Mouse (Mus musculus) hematopoietic stem cell, adult 5-6 weeks (primary cell): ENCODE results near the gene Izumo2. TPM values are rescaled to one million over a fixed set of nuclear protein-coding genes. Genes with fewer than 3 reads are reported as not detected.

Source experiments
- ATAC-seq, 2 experiments: fragments of 125-278 bp in 1 of 2; replicated peaks in 1 of 2; 2 replicates each; pipeline ENCODE4 v1.8.0; 2016 to 2017; ENCODE audit warnings: inconsistent platforms in 2 of 2, mild to moderate bottlenecking in 2 of 2, moderate number of reproducible peaks in 2 of 2, low read depth in 1 of 2, moderate TSS enrichment in 1 of 2; ENCODE audit not compliant: low FRiP score in 2 of 2, poor library complexity in 2 of 2, severe bottlenecking in 2 of 2, insufficient read depth in 1 of 2, low TSS enrichment in 1 of 2
- total RNA-seq: library from RNA; stranded (forward); fragments of 172-1452, 232-1000 nt; gene quantifications from 2 replicates; pipeline ENCODE4 v1.2.3, GENCODE M21; 2017

Gene Izumo2
- total RNA-seq, result not detected in 2 replicates

DNA sequence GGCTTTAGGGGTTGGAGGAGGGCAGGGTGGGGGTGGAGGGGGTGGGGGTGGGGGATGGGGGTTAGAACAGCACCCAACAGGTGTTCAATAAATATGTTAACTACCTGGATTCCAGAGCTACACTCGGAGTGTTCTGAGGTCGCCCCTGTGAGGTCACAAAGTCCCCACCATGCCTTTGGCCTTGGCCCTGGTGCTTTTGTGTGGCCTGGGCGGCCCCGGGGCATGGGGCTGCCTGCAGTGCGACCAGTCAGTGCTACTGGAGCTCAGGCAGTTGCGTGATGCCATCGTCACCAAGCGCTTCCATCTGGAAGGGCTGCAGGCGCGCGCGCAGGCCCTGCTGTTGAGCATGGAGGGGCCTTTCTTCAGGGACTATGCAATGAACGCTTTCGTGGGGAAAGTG, at the start of gene Izumo2:
Izumo2 (plus strand) TSS at position 169 of the 400 bp plus-strand sequence.
- no peak for ATAC-seq

DNA sequence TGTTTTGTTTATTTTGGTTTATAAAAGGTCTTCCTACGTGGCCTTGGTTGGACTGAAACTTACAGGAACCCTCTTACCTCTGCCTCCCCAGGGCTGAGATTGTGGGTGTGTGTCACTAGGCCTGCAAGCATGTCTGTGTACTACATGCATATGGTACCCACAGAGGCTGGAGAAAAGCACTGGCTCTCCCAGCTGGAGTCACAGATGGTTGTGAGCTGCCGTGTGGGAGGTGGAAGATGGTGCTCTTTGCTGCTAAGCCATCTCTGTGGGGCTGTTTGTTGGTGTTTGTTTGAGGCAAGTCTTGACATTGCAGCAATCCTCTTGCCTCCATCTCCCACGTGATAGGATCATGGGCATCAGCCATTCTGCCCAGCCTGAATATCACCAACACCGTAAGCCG, 47.3 kb upstream of the Izumo2 start:
- ATAC-seq, result no peak

DNA sequence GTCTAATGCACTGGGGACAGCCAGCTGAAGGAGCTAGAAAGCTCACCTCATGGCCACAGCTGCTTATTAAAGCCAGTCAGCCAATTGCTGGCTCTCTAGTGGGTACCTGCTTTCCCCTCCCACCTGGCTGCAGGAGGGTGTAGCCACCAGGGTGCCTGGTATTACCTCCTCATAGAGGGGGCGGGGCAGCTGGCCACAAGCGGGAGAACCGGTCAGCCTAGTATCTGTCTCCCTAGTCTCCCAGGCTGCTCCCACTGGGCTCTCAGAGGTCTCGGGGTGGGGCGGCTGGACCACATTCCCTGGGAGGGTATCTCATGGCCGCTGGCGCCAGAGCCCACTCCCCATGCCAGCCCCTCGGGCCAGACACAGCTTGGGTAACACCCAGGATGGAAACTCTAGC, 46.4 kb upstream of the Izumo2 start:
- ATAC-seq, result no peak

DNA sequence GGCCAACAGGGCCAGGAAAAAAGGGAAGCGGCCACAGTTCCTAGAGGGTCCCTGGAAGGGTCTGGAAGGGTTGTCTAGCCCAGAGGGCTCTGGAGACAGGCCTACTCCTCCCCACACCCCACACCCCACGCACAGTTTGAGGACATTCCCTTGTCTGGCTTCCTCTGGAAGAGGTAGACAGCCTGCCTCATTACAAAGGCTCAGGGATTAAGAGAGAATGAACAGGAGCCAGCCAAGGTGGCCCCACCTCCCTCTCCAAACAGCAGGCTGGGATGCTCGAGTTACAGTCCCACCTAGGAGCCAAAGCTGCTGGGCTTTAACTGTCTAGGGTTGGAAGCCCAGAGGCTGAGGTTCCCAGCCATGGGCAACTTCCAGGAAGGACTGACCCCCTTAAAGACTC, 46.0 kb upstream of the Izumo2 start:
- no peak for ATAC-seq

DNA sequence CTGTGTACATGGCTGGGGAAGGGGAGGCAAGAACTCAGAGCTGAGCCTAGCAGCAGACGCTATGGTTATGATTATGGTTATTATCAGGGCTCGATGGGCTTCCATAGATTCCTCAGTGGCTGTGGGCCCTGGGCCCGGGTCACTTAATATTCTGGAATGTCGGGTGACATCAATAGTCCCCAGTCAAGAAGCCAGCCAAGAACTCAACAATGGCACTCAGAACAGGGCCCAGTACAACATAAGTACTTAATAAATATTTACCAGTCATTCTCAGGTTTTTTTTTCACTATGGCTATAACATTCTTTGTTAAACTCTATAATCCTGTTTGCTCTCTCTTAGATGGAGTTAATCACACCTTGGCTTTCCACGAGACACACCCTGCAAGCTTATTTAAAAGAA, 45.0 kb upstream of the Izumo2 start:
- no peak for ATAC-seq

DNA sequence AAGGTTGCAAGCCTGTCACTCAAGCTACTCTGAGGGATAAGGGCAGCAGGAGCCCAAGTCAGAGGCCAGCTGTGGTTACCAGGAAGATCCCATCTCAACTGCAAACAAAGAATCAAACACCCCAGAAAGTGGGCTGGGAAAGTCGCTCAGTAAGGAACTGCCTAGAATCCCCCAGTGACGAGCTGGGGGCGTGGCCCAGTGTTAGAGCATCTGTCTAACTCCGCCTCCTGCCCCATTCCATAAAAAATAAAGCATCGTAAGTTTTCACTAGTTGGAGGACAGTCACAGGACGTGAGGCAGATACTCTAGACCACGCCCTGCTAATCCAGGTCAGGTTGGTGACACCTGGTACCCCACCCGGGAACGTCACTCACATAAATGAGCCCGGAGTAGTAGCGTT, 43.8 kb upstream of the Izumo2 start:
- ATAC-seq, result no peak

DNA sequence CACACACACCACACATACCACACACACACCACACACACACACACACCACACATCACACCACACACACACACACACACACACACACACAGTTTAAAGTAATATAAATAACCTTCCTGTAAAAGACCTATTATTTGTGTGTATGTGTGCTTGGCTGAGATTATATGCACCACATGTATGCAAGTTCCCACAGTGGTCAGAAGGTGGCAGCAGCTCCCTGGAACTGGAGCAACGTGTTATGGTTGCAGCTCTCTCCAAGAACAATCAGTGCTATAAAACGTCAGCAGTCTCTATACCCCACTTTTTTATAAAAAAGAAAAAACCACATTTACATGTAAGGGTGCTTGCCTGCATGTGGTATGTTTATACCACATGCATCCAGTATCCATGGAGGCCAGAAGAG, 42.1 kb upstream of the Izumo2 start:
- no peak for ATAC-seq

DNA sequence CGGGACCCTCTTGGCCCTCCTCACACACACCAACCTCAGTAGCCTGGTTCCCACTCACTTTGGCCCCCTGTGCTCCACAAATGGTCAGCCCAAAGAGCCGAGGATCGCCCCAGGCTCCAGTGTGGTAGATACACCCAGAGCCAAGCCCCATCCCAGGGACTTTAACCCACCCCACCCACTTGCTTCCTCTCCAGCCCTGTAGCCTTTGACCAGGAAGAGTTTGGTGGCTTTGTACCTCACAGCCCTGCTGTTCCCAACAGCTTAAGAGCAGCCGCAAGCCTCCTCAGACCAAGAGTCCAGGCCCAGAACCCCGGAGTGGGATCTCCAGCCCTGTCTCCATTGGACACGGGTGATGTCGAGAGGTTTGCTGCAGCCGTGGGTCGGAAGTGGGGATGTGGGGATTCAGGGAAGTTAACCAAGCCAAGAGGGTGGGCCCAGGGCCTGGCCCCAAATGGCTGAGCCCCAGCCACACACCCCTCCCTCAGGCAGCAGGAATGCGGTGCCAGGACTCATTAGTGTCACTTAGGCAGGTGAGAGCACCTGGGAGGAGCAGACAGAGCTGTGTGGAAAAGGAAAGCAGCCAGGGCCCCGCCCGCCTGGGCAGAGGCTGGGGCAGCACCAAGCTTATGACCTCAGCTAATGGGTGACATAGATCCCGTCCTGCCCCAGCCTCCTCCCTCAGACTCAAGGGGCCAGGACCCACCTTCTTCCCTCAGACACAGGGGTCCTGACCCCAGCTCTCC, 40.4 kb upstream of the Izumo2 start:
- ATAC-seq, result no peak

DNA sequence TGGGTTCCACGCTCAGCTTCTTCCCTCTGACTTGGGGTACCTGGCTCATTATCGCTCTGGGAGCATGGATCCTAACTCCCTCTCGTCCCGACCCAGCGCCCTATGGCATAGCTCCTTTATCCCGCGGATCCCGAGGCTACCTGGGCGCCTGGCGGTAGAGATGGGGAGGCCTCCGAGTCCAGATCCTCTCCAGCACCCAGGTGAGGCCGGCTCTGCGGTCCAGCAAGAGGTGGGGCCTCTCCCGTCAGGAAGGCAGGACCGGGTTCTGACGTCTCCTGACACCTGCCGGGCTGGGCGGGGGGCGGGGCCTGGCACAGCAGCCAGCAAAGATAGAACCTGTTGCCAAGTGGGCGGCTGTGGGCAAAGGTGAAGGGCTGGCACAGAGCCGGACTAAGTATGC, 39.4 kb upstream of the Izumo2 start:
- ATAC-seq, result no peak

DNA sequence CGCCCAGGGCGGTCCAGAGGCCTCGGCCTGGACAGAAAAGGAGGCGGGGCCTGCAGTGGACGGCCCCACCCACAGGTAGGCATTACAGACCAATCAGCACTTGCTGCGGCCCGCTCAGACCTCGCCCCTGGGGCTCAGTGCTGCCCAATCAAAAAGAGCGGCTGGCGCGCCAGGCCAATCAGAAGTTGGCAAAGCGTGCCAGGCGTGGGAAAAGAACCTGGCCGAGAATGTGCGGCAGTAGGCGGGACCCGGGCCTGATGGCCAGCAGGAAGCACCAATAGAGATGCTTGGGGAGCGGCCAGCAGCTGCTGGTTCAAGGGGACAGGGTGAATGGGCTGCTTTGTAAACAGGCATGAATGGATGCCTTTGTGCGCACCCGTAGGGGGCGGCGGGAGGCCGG, 37.7 kb upstream of the Izumo2 start, which contains the start of gene Myh14:
Myh14 (minus strand) TSS at position 41 of the 400 bp plus-strand sequence.
- ATAC-seq, result peak; percentile 86 to 91

DNA sequence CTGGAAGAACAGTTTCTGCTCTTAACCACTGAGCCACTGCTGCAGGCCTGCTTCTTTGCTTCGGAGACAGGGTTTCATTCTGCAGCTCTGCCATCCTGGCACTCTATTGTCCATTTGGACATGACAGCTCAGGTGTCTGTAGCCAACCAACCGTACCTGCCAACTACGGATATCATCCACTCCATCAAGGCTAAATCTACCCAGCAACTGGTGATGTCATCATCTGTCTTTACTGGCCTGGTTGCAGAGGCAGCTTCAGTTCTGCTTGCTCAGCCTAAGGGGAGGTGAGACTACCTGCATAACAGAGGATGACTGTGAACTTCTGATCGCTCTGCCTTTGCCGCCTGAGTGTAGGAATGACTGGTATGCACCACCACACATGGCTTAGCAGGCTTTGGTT, 36.3 kb upstream of the Izumo2 start:
- ATAC-seq, result no peak

DNA sequence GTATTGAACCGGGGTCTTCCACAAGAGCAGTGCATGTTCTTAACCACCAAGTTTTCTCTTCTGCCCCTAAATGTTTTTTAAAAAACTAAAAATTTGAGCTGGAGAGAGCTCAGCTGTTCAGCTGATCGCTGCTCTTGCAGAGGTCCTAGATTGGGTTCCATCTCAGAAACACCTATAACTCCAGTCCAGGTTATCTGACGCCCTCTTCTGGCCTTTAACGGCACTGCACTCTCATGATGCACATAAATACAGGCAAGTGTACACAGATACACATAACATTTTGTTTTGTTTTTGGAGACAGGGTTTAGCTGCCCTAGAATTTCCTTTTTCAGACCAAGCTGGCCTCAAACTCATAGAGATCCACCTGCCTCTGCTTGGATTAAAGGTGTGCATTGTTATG, 34.0 kb upstream of the Izumo2 start:
- ATAC-seq, result no peak

DNA sequence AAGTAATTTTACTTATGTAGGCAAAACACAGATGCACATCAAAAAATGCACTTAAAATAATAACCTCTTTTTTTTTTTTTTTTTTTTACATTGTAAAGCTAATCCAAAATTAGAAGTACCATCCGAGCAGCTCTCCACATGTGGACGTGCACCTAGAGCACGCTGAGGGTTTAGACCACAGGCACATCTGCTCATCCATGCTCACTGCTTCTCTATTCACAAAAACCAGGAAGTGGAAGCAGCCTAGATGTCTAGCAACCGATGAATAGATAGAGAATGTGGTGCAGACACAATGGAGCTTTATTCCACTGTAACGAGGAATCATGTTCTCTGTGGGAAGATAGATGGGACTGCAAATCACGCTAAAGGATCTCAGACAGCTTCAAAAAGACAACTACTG, 33.4 kb upstream of the Izumo2 start:
- no peak for ATAC-seq

DNA sequence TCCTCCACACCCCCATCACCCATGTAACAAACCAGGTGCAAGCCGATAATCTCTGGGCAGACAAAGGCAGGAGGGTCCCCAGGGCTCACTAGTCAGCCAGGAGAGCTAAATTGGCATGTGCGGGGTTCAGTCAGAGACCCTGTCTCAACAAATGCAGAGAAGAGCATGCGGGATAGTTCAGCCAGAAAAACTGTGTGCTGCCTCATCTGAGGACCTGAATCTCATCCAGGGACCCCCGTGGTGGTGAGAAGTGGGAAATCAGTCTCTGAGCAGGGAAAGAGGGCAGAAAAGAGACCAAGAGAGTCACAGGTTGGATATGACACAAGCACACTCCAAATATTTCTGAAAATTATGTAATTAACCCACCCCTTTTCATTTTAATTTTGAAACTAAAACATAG, 32.4 kb upstream of the Izumo2 start:
- ATAC-seq, result no peak

DNA sequence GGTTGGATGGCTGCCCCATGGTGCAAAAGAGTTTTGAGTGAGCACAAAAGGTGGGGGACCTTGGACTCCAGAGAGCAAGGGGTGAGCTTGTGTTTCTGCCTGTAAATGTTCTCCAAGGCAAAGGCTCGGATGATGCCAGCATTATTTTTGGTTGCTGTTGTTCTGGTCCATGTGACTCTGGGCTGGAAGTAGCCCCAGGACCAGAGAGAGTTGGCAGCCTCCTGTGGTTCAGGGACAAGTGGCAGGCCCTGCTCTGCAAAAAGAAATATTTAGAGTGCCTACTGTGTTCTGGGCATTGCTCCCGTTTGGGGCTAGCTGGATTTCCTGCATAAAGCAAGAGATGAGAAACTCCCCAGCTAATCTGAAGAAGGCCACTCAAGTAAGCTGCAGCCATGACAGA, 31.9 kb upstream of the Izumo2 start:
- no peak for ATAC-seq

DNA sequence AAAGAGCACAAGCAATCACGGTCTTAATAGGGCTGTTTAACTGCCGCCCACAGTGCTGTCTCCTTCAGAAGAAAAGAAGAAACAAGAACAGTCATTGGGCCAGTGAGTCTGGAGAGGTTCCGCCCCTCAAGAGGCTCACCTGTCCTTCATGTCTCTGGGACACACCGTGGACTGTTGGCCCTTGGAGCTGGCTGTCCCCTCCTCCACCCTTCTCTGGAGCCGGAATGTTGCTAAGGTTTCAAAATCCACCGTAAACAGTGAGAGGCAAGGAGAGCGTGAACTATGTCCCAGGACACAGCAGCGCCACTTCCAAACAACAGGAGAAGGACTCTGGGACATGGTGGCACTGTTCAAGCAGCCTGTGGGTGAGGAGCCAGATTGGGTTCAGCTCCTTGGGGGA, 24.9 kb upstream of the Izumo2 start:
- no peak for ATAC-seq

DNA sequence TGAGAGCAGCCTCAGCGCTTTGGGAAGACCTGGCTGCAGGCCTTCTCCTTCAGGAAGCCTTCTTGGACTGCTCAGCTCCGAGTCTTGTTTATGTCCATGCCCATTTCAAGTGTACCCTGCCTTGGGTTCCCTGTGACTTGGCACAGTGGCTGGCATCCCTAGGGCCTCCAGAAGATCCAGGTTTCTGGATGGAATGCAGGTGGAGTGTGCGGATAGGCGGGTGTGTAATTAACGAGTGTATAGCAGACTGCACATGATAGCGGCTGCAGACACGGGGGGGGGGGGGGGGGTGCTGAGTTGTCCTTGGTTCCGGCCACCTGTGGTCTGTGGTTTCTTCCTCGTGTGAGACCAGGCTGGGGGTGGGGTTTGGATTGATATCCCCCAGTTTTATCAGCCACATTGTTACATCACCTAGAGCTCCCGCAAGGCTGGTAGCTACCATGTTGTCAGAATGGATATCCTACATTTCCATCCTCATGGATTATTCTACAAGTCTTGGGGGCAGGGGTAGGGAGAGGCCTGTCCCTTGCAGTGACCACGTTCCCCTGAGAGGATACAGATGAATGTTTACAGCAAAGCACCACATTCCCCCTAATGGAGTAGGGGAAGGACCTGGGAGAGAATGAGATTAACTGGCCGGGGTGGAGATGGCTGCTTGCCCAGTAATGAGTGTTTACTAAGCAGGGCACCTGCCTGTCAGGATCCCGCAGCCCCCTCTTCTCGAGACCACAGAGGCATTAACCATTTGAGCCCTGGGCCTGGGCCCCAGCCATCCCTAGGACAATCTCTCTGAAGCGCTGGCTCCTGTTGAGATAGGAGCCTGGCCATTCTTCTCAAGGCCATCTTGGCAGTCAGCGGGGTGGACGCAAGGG, 22.8 kb upstream of the Izumo2 start:
- ATAC-seq, result peak; percentile 65 to 77

DNA sequence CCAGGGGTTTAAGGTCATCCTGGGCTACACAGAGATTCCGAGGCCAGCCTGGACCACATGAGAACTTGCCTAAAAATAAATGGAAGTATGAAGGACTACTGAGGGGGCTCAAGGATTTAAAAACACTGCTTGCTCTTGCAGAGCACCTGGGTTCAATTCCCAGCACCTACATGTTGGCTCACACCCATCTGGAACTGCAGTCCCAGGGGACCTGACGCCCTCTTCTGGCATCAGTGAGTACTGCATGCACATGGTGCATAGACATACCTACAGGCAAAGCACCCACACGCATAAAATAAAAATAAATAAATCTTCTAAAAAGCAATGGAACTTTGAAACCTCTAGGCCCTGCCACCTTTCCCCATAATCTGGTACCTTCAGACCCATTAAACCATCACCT, 19.7 kb upstream of the Izumo2 start:
- no peak for ATAC-seq

DNA sequence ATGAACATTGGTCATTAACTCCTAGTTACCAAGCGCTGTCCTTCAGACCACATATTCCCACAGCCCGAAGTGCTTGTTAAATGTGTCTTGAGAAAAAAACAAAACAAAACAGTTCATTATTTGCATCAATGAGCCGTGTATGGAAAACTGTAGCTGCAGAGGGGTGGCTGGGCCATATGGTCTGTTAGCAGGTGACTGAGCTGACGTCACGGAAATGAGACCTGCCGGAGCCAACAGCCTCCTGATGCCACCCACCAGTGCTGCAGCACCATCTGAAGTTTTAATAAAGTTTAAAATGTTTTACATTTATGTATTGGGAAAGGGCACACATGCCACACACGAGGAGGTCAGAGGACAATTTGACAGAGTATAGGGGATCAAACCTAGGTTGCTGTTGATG, 19.2 kb upstream of the Izumo2 start:
- no peak for ATAC-seq
